Mouse (Mus musculus) hindbrain, embryonic 12.5 days (tissue): ENCODE measurements around the gene Magi2. TPM values are rescaled to one million over a fixed set of nuclear protein-coding genes. Genes with fewer than 3 reads are reported as not detected.
"Not testable (repeated sequence)": the region's sequence is repeated elsewhere in the genome, so short reads cannot be mapped to it uniquely, and the experiment has no call there.

Experiments used
- ATAC-seq: fragments of 200-750 bp; cut with Nextera tagmentation; 2 replicates; pipeline ENCODE4 v1.8.0; 2017; ENCODE audit warnings: moderate TSS enrichment; ENCODE audit not compliant: low FRiP score
- H3K27ac ChIP-seq: fragments of 300-500 bp; sonication (generic); 2 replicates; pipeline ENCODE4 v1.5.1; 2016; ENCODE audit warnings: mild to moderate bottlenecking
- H3K27me3 ChIP-seq: fragments of 300-500 bp; sonication (generic); 2 replicates; pipeline ENCODE4 v1.6.1; 2016; ENCODE audit warnings: mild to moderate bottlenecking
- H3K36me3 ChIP-seq: fragments of 300-500 bp; sonication (generic); 2 replicates; pipeline ENCODE4 v1.6.1; 2016; ENCODE audit warnings: mild to moderate bottlenecking
- H3K4me1 ChIP-seq: fragments of 300-500 bp; sonication (generic); 2 replicates; pipeline ENCODE4 v1.6.1; 2016
- H3K4me2 ChIP-seq: fragments of 300-500 bp; sonication (generic); replicated peaks from 2 replicates; pipeline ENCODE4 v1.6.1; 2016; ENCODE audit warnings: mild to moderate bottlenecking
- H3K4me3 ChIP-seq: fragments of 300-500 bp; sonication (generic); 2 replicates; pipeline ENCODE4 v1.5.1; 2016; ENCODE audit warnings: mild to moderate bottlenecking
- H3K9ac ChIP-seq: fragments of 300-500 bp; sonication (generic); 2 replicates; pipeline ENCODE4 v1.6.1; 2016; ENCODE audit warnings: mild to moderate bottlenecking, moderate library complexity
- H3K9me3 ChIP-seq: fragments of 300-500 bp; sonication (generic); replicated peaks from 2 replicates; pipeline ENCODE4 v1.6.1; 2016; ENCODE audit warnings: mild to moderate bottlenecking
- WGBS: fragments of 180-500 bp; shearing (Covaris S2); methylation state at CpG from one replicate; pipeline ENCODE4 v1.1.7; 2016; 5-methylcytosine and 5-hydroxymethylcytosine counted together
- polyA plus RNA-seq: library from polyadenylated mRNA; unstranded; fragments of >200 nt; fragmentation: Nextera tagmentation; extraction: Ambion mirVana; gene quantifications from 2 replicates; pipeline ENCODE4 v1.2.1, GENCODE M21; 2016

Gene Magi2
- polyA plus RNA-seq, 1 experiment from 2014 or later = 18.5 TPM

DNA sequence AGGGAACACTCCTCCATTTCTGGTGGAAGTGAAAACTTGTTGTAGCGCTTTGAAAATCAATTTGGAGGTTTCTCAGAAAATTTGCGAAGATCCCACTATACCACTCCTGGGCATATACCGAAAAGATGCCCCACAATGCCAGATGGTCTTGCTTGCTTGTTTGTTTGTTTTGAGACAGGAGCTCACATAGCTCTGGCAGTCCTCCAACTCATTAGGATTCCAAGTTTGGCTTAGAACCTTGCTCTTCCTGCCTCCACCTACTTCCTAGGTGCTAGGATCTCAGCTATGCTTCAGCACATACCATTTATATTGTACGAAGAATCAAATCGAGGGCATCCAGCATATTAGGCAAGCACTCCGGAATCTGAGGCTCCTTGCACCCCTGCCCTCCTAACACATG is 79.8 kb downstream of the Magi2 start:
- Histone ChIP-seq H3K9me3 (no peaks in the 10 kb centered on the region), H3K4me3 (no peak overlapping the region), H3K4me2 (no peak overlapping the region), H3K27ac (no peak overlapping the region), H3K27me3 (no peaks in the 10 kb centered on the region), H3K36me3 (no peaks in the 10 kb centered on the region), H3K4me1 (no peaks in the 10 kb centered on the region), H3K9ac (no peak overlapping the region)
- 88% methylated on average over 6 of the region's 6 CpGs for WGBS
- ATAC-seq = no peak

DNA sequence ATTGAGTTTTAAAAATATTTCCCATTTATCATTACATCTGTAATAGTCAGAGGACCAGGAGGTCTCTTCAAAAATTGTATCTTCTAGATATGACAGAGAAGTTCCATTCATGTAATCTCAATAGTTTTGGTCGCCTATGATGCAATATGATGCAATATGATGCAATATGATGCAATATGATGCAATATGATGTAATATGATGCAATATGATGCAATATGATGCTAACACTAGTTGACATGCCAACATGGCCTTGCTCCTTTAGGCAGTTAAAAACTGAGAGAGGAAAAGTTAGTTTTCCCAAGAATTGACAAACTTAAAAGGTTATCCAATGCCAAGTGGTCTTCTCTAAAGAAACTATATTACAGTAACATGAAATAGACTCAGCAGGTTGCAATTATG is 83.0 kb downstream of the Magi2 start:
- Histone ChIP-seq H3K27ac (no peak overlapping the region), H3K4me1 (no peaks in the 10 kb centered on the region), H3K27me3 (no peaks in the 10 kb centered on the region), H3K4me3 (no peak overlapping the region), H3K4me2 (no peak overlapping the region), H3K9me3 (no peaks in the 10 kb centered on the region), H3K36me3 (no peaks in the 10 kb centered on the region), H3K9ac (no peak overlapping the region)
- 76% methylated on average over 1 of the region's 1 CpGs for WGBS
- no peak for ATAC-seq

- H3K27ac ChIP-seq = no peak overlapping the region
- H3K36me3 ChIP-seq = no peaks in the 10 kb centered on the region
- WGBS = 86% methylated on average over 6 of the region's 6 CpGs
- no peaks in the 10 kb centered on the region for H3K4me1 ChIP-seq
- H3K4me3 ChIP-seq = no peak overlapping the region
- H3K4me2 ChIP-seq = no peak overlapping the region
- H3K9me3 ChIP-seq = no peaks in the 10 kb centered on the region
- ATAC-seq = no peak
- H3K9ac ChIP-seq = no peak overlapping the region
- H3K27me3 ChIP-seq = no peaks in the 10 kb centered on the region
Observed at GRCm38 (mm10) chr5:19322532-19322931, 95.7 kb downstream of the Magi2 start.

GRCm38 (mm10) chr5:19337561-19337960 is 110.7 kb downstream of the Magi2 start:
- H3K4me2 ChIP-seq = no peak overlapping the region
- H3K36me3 ChIP-seq = no peaks in the 10 kb centered on the region
- H3K27me3 ChIP-seq = no peaks in the 10 kb centered on the region
- no peaks in the 10 kb centered on the region for H3K9me3 ChIP-seq
- H3K4me1 ChIP-seq = no peaks in the 10 kb centered on the region
- H3K27ac ChIP-seq = no peak overlapping the region
- H3K4me3 ChIP-seq = no peak overlapping the region
- WGBS = 61% methylated on average over 2 of the region's 2 CpGs
- no peak for ATAC-seq
- H3K9ac ChIP-seq = no peak overlapping the region

DNA sequence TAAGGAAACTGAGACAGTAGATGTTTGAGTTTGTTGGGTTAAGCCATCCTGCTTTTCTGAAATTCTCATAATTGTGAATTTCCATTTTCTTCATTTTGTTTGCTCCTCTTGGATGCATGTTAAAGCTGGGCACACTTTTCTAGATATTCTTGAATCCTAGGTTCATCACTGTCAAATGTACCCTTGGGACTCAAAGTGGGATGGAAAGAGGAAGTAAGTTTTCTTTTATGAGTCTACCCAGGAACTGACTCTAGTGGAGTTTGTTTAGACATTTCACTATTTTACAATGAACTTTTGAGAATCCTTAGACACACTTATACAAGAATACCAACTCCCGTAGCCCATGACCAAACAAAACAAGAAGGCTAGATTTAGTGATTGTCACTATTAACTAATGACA is 141.3 kb downstream of the Magi2 start:
- H3K4me2 ChIP-seq = no peak overlapping the region
- no peaks in the 10 kb centered on the region for H3K9me3 ChIP-seq
- WGBS = 86% methylated on average over 1 of the region's 1 CpGs
- no peak overlapping the region for H3K9ac ChIP-seq
- no peak for ATAC-seq
- no peaks in the 10 kb centered on the region for H3K27me3 ChIP-seq
- no peak overlapping the region for H3K27ac ChIP-seq
- H3K4me1 ChIP-seq = no peaks in the 10 kb centered on the region
- H3K36me3 ChIP-seq = no peaks in the 10 kb centered on the region
- H3K4me3 ChIP-seq = no peak overlapping the region

- Histone ChIP-seq H3K4me3 (no peak overlapping the region), H3K4me1 (no peaks in the 10 kb centered on the region), H3K9me3 (no peaks in the 10 kb centered on the region), H3K36me3 (no peaks in the 10 kb centered on the region), H3K9ac (no peak overlapping the region), H3K27me3 (no peaks in the 10 kb centered on the region), H3K4me2 (no peak overlapping the region), H3K27ac (no peak overlapping the region)
- 86% methylated on average over 3 of the region's 3 CpGs for WGBS
- ATAC-seq = no peak
Observed at GRCm38 (mm10) chr5:19395876-19396275, 169.0 kb downstream of the Magi2 start.

GRCm38 (mm10) chr5:19400299-19400698 is 173.5 kb downstream of the Magi2 start:
- no peak overlapping the region for H3K9ac ChIP-seq
- no peaks in the 10 kb centered on the region for H3K27me3 ChIP-seq
- no peaks in the 10 kb centered on the region for H3K9me3 ChIP-seq
- H3K4me2 ChIP-seq = no peak overlapping the region
- H3K27ac ChIP-seq = no peak overlapping the region
- H3K36me3 ChIP-seq = no peaks in the 10 kb centered on the region
- no peak for ATAC-seq
- WGBS = 93% methylated on average over 4 of the region's 4 CpGs
- H3K4me1 ChIP-seq = no peaks in the 10 kb centered on the region
- H3K4me3 ChIP-seq = no peak overlapping the region

GRCm38 (mm10) chr5:19400738-19401408 is 174.0 kb downstream of the Magi2 start:
- Histone ChIP-seq H3K36me3 (no peaks in the 10 kb centered on the region), H3K9ac (no peak overlapping the region), H3K27ac (no peak overlapping the region), H3K4me2 (no peak overlapping the region), H3K4me1 (no peaks in the 10 kb centered on the region), H3K4me3 (no peak overlapping the region), H3K9me3 (no peaks in the 10 kb centered on the region), H3K27me3 (no peaks in the 10 kb centered on the region)
- ATAC-seq = peak; percentile 50; the same call in 1 of the 2 replicates
- 47% methylated on average over 5 of the region's 5 CpGs for WGBS

- H3K4me1 ChIP-seq, H3K4me2 ChIP-seq, H3K36me3 ChIP-seq, ATAC-seq, H3K4me3 ChIP-seq, H3K9ac ChIP-seq, H3K9me3 ChIP-seq, H3K27me3 ChIP-seq, H3K27ac ChIP-seq: not testable (repeated sequence)
- 91% methylated on average over 1 of the region's 1 CpGs for WGBS
Observed at GRCm38 (mm10) chr5:19404268-19404667, 177.4 kb downstream of the Magi2 start.

DNA sequence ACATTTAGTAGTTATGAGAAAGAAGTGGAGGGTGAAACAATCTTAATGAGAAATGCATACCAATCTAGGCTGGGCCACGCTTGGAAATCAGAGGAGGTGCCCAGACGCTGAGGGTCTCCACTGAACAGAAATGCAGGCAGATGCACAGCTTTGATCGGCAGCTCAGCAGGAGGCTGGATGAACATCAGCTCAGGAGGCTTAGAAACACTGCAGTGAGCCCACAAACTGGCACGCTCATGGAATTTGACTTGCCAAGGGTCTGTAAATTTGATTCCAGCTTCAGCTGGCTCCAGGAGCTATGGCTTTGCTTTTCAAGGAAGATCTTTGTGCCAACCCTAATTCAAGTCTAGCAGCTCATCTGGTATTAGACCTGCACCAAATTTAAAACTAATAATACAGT is 187.7 kb downstream of the Magi2 start:
- Histone ChIP-seq H3K9me3 (no peaks in the 10 kb centered on the region), H3K36me3 (no peaks in the 10 kb centered on the region), H3K9ac (no peak overlapping the region), H3K4me3 (no peak overlapping the region), H3K4me2 (no peak overlapping the region), H3K4me1 (no peaks in the 10 kb centered on the region), H3K27me3 (no peaks in the 10 kb centered on the region), H3K27ac (no peak overlapping the region)
- WGBS = 69% methylated on average over 4 of the region's 4 CpGs
- no peak for ATAC-seq

- H3K36me3 ChIP-seq = no peaks in the 10 kb centered on the region
- 0 out of 2 replicates have a peak, but pooled peaks have one; percentile 13 for ATAC-seq
- no peak overlapping the region for H3K9ac ChIP-seq
- WGBS = 41% methylated on average over 2 of the region's 2 CpGs
- H3K27ac ChIP-seq = no peak overlapping the region
- H3K9me3 ChIP-seq = no peaks in the 10 kb centered on the region
- H3K27me3 ChIP-seq = no peaks in the 10 kb centered on the region
- H3K4me3 ChIP-seq = no peak overlapping the region
- H3K4me2 ChIP-seq = no peak overlapping the region
- no peaks in the 10 kb centered on the region for H3K4me1 ChIP-seq
Observed at GRCm38 (mm10) chr5:19429290-19429689, 202.5 kb downstream of the Magi2 start.

GRCm38 (mm10) chr5:19462541-19462940 is 235.7 kb downstream of the Magi2 start:
- Histone ChIP-seq H3K36me3 (no peaks in the 10 kb centered on the region), H3K9ac (no peak overlapping the region), H3K4me2 (no peak overlapping the region), H3K27ac (no peak overlapping the region), H3K27me3 (no peaks in the 10 kb centered on the region), H3K9me3 (no peaks in the 10 kb centered on the region), H3K4me3 (no peak overlapping the region), H3K4me1 (no peaks in the 10 kb centered on the region)
- ATAC-seq = no peak

DNA sequence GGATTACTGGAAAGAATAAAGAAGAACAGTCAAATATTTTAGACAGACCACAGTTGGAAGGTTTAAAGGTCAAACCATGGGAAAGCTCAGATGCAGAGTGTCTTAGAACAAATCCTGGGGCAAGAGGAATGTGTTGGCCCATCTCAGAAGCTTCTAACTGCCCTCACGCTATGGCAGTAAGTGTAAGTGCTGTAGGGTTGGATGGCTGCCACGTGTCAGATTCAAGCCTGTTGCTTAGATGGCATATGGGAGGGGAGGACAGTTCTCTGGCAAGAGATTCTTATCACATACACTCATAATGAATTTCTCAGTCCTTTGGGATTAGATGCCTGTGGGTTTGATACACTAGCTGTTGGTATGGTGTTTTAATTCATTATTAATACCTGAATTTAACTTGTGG is 238.5 kb downstream of the Magi2 start:
- Histone ChIP-seq H3K9ac (no peak overlapping the region), H3K27me3 (no peaks in the 10 kb centered on the region), H3K4me2 (no peak overlapping the region), H3K36me3 (no peaks in the 10 kb centered on the region), H3K9me3 (no peaks in the 10 kb centered on the region), H3K4me1 (no peaks in the 10 kb centered on the region), H3K27ac (no peak overlapping the region), H3K4me3 (no peak overlapping the region)
- ATAC-seq = no peak
- 42% methylated on average over 2 of the region's 2 CpGs for WGBS
